22 mouse cellular contexts compared by ENCODE assay signal in genomic region chr3:97759846-97760245, GRCm38 (mm10).
DNase-seq lines count a peak whose midpoint lies in the region; ATAC-seq lines count a peak whose summit lies in the region.
"Had no signal": no experiment of that assay in that cellular context is flagged by ENCODE, and none has a peak within 500 bp of the region (broad histone marks: within the 10 kb centered on the region; RNA-seq: fewer than 3 reads in every experiment).

No protein-coding gene starts in this region.

- no peak for ATAC-seq in heart, embryonic 11.5 days (replicated peaks; ENCODE audit: insufficient number of reproducible peaks, low FRiP score, low TSS enrichment)
- peak; percentile 84; the same call in 1 of the 2 replicates for ATAC-seq in limb, embryonic 12.5 days (ENCODE audit: insufficient number of reproducible peaks, insufficient read depth, low FRiP score, low TSS enrichment, low read depth)
- ATAC-seq in forebrain, embryonic 14.5 days, result no peak
- ATAC-seq in CD4-positive, CD25-positive, alpha-beta regulatory T cell, adult 4 months, result no peak
- ATAC-seq: forebrain, embryonic 13.5 days; forebrain, postnatal 0 days; intestine, embryonic 15.5 days had no signal

- peaks cover 43% of the 10 kb centered on the region for H3K36me3 ChIP-seq in heart, embryonic 10.5 days
- peaks cover 22% of the 10 kb centered on the region for H3K36me3 ChIP-seq in heart, embryonic 11.5 days (ENCODE audit: control insufficient read depth, insufficient read depth, low read length)
- peaks cover 34% of the 10 kb centered on the region for H3K36me3 ChIP-seq in limb, embryonic 12.5 days
- H3K36me3 ChIP-seq in forebrain, embryonic 14.5 days (ENCODE audit: control insufficient read depth, insufficient read depth, low read length), result peaks cover 41% of the 10 kb centered on the region

- peaks cover 8% of the 10 kb centered on the region; the same call in 1 of the 2 replicates for H3K4me1 ChIP-seq in heart, embryonic 10.5 days
- H3K4me1 ChIP-seq in heart, embryonic 11.5 days (ENCODE audit: control insufficient read depth, insufficient read depth, low read length), result peaks cover 12% of the 10 kb centered on the region; the same call in 1 of the 2 replicates
- H3K4me1 ChIP-seq in limb, embryonic 12.5 days (replicated peaks), result peaks cover 31% of the 10 kb centered on the region
- peaks cover 13% of the 10 kb centered on the region; the same call in 1 of the 2 replicates for H3K4me1 ChIP-seq in forebrain, embryonic 14.5 days (ENCODE audit: control insufficient read depth, insufficient read depth, low read length)

- H3K9ac ChIP-seq in heart, embryonic 11.5 days (ENCODE audit: low read depth, low read length), result no peak overlapping the region
- no peak overlapping the region for H3K9ac ChIP-seq in limb, embryonic 12.5 days (replicated peaks)
- no peak overlapping the region for H3K9ac ChIP-seq in forebrain, embryonic 14.5 days (ENCODE audit: low read length)
- H3K9ac ChIP-seq: forebrain, embryonic 13.5 days; forebrain, postnatal 0 days; heart, embryonic 13.5 days; hindbrain, embryonic 12.5 days; hindbrain, embryonic 15.5 days; intestine, embryonic 15.5 days had no signal

- no peak overlapping the region for H3K27ac ChIP-seq in heart, embryonic 10.5 days
- H3K27ac ChIP-seq in heart, embryonic 11.5 days (ENCODE audit: low read depth, low read length), result no peak overlapping the region
- H3K27ac ChIP-seq in limb, embryonic 12.5 days, result peak overlapping the region; percentile 53
- H3K27ac ChIP-seq in forebrain, embryonic 14.5 days (ENCODE audit: low read depth, low read length), result no peak overlapping the region
- H3K27ac ChIP-seq: forebrain, embryonic 10.5 days; forebrain, embryonic 13.5 days; heart, embryonic 13.5 days; hindbrain, embryonic 12.5 days; hindbrain, embryonic 15.5 days; intestine, embryonic 15.5 days had no signal

- peak; percentile 36 for DNase-seq in heart, embryonic 10.5 days (ENCODE audit: low spot score)
- peak; percentile 77 for DNase-seq in forelimb bud, embryonic 11.5 days (ENCODE audit: low read depth, low spot score)
- DNase-seq in hindlimb bud, embryonic 11.5 days (ENCODE audit: extremely low spot score, low read depth, low spot score), result peak; percentile 47
- DNase-seq in forebrain, embryonic 14.5 days (ENCODE audit: low spot score), result no peak
- DNase-seq in lung, postnatal 25 days (ENCODE audit: low spot score), result no peak
- DNase-seq: adrenal gland, adult 2 months; adrenal gland, postnatal 14 days; B cell, adult 2 months; cerebellum, adult 11 months; cerebellum, adult 2 months; cerebellum, postnatal 14 days; forebrain, postnatal 0 days; gastrocnemius, postnatal 25 days had no signal

- WGBS in heart, embryonic 10.5 days, result 83% methylated on average over 5 of the region's 5 CpGs
- 85% methylated on average over 5 of the region's 5 CpGs for WGBS in heart, embryonic 11.5 days (ENCODE audit: insufficient replicate concordance)
- WGBS in limb, embryonic 12.5 days, result 14% methylated on average over 5 of the region's 5 CpGs
- 94% methylated on average over 5 of the region's 5 CpGs for WGBS in forebrain, embryonic 14.5 days

- no peak overlapping the region for H3K4me2 ChIP-seq in heart, embryonic 11.5 days
- H3K4me2 ChIP-seq in limb, embryonic 12.5 days, result peak overlapping the region; percentile 32
- H3K4me2 ChIP-seq in forebrain, embryonic 14.5 days (ENCODE audit: low read length), result no peak overlapping the region
- H3K4me2 ChIP-seq: forebrain, embryonic 13.5 days; heart, embryonic 13.5 days; hindbrain, embryonic 12.5 days; hindbrain, embryonic 15.5 days; intestine, embryonic 15.5 days had no signal

- no peaks in the 10 kb centered on the region for H3K27me3 ChIP-seq in heart, embryonic 10.5 days (ENCODE audit: insufficient read depth, poor library complexity, severe bottlenecking)
- H3K27me3 ChIP-seq in heart, embryonic 11.5 days (ENCODE audit: control insufficient read depth, insufficient read depth, low read length), result no peaks in the 10 kb centered on the region
- H3K27me3 ChIP-seq in limb, embryonic 12.5 days, result no peaks in the 10 kb centered on the region
- H3K27me3 ChIP-seq in forebrain, embryonic 14.5 days (replicated peaks; ENCODE audit: control insufficient read depth, insufficient read depth, low read length), result no peaks in the 10 kb centered on the region
- H3K27me3 ChIP-seq: forebrain, embryonic 13.5 days; heart, embryonic 13.5 days; hindbrain, embryonic 12.5 days; hindbrain, embryonic 15.5 days; intestine, embryonic 15.5 days had no signal

- H3K9me3 ChIP-seq in heart, embryonic 10.5 days, result no peaks in the 10 kb centered on the region
- H3K9me3 ChIP-seq in heart, embryonic 11.5 days (replicated peaks; ENCODE audit: control insufficient read depth, low read length), result no peaks in the 10 kb centered on the region
- no peaks in the 10 kb centered on the region for H3K9me3 ChIP-seq in limb, embryonic 12.5 days
- H3K9me3 ChIP-seq in forebrain, embryonic 14.5 days (replicated peaks; ENCODE audit: control insufficient read depth, low read length), result no peaks in the 10 kb centered on the region
- H3K9me3 ChIP-seq: forebrain, embryonic 10.5 days; forebrain, embryonic 13.5 days; heart, embryonic 13.5 days; hindbrain, embryonic 12.5 days; hindbrain, embryonic 15.5 days; intestine, embryonic 15.5 days had no signal

- H3K4me3 ChIP-seq in heart, embryonic 10.5 days, result no peak overlapping the region
- H3K4me3 ChIP-seq in heart, embryonic 11.5 days (ENCODE audit: low read depth, low read length), result no peak overlapping the region
- no peak overlapping the region for H3K4me3 ChIP-seq in limb, embryonic 12.5 days (replicated peaks)
- H3K4me3 ChIP-seq in forebrain, embryonic 14.5 days (ENCODE audit: low read depth, low read length), result no peak overlapping the region
- H3K4me3 ChIP-seq: forebrain, embryonic 10.5 days; forebrain, embryonic 13.5 days; heart, embryonic 13.5 days; hindbrain, embryonic 12.5 days; hindbrain, embryonic 15.5 days; intestine, embryonic 15.5 days had no signal

Comparison
In these comparisons a context has a peak if more than half of its experiments do, and no peak if none do; other contexts are left out.
1. DNase-seq: peak in heart, embryonic 10.5 days (single experiment), forelimb bud, embryonic 11.5 days (single experiment) and hindlimb bud, embryonic 11.5 days (single experiment); none in forebrain, embryonic 14.5 days (single experiment) and lung, postnatal 25 days (single experiment).